Mouse (Mus musculus) limb, embryonic 15.5 days (tissue): ENCODE measurements around the gene Trim9. TPM values are rescaled to one million over a fixed set of nuclear protein-coding genes. Genes with fewer than 3 reads are reported as not detected.

ENCODE experiments used
- ATAC-seq: fragments of 200-750 bp; cut with Nextera tagmentation; 2 replicates; pipeline ENCODE4 v1.8.0; 2017; ENCODE audit warnings: low read depth, moderate TSS enrichment; ENCODE audit not compliant: insufficient number of reproducible peaks, low FRiP score, low TSS enrichment
- H3K27ac ChIP-seq: fragments of 300-500 bp; sonication (generic); 2 replicates; pipeline ENCODE4 v1.5.1; 2015; ENCODE audit warnings: moderate library complexity, mild to moderate bottlenecking, inconsistent platforms
- H3K27me3 ChIP-seq: fragments of 300-500 bp; sonication (generic); 2 replicates; pipeline ENCODE4 v1.6.1; 2015; ENCODE audit warnings: inconsistent platforms
- H3K36me3 ChIP-seq: fragments of 300-500 bp; sonication (generic); 2 replicates; pipeline ENCODE4 v1.6.1; 2015; ENCODE audit warnings: inconsistent platforms
- H3K4me1 ChIP-seq: fragments of 300-500 bp; sonication (generic); 2 replicates; pipeline ENCODE4 v1.6.1; 2015; ENCODE audit warnings: inconsistent platforms
- H3K4me2 ChIP-seq: fragments of 300-500 bp; sonication (generic); 2 replicates; pipeline ENCODE4 v1.6.1; 2015; ENCODE audit warnings: mild to moderate bottlenecking, inconsistent platforms
- H3K4me3 ChIP-seq: fragments of 300-500 bp; sonication (generic); 2 replicates; pipeline ENCODE4 v1.5.1; 2015; ENCODE audit warnings: mild to moderate bottlenecking, inconsistent platforms
- H3K9ac ChIP-seq: fragments of 300-500 bp; sonication (generic); 2 replicates; pipeline ENCODE4 v1.6.1; 2015; ENCODE audit warnings: inconsistent platforms
- H3K9me3 ChIP-seq: fragments of 300-500 bp; sonication (generic); 2 replicates; pipeline ENCODE4 v1.6.1; 2016; ENCODE audit warnings: inconsistent platforms
- WGBS: fragments of 180-500 bp; shearing (Covaris S2); methylation state at CpG from one replicate; pipeline ENCODE4 v1.1.7; 2015; 5-methylcytosine and 5-hydroxymethylcytosine counted together
- polyA plus RNA-seq: library from polyadenylated mRNA; unstranded; fragments of >200 nt; fragmentation: Nextera tagmentation; extraction: Ambion mirVana; gene quantifications from 2 replicates; pipeline ENCODE4 v1.2.1, GENCODE M21; 2015

Gene Trim9
- polyA plus RNA-seq: 0.70 and 0.73 TPM in 2 replicates

DNA sequence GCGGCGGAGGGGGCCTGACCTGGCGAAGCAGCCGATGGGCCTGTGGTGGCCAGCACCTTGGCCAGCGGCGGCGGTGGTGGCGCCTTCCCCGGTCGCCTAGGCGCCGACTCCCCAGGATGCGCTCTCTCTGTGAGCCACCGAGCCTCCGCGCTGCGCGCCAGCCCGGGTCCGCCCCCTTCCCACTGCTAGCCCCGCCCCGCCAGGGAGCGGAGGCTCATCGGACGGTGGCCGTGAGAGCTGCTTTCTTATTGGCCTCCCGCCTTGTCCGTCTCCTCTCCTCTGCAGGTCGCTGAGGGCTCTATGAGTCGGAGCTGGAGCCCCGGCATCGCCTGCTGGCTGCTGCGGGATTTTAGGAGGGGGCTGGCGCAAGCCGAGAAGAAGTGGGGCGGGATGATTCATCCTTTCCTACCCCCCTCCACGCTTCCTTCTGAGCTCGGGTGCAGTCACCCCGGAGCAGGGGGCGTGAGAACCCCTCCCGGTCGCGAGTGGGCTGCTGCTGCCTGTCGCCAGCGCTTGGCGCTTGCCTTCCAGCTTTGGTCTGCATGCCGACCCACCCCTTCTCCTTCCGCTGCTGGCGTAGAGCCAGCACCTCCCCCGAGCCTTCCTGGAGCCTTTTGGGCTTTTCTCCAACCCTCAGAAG lies at the start of gene Trim9:
Gene Trim9 (minus strand): TSS at position 413 of the 640 bp plus-strand sequence.
- no peak within 1 kb of the TSS for H3K27ac ChIP-seq

GRCm38 (mm10) chr12:70395061-70395460 lies 47.6 kb upstream of the Trim9 start:
- WGBS: 84% methylated on average over 3 of the region's 3 CpGs
- H3K27ac ChIP-seq: no peak overlapping the region
- no peaks in the 10 kb centered on the region for H3K4me1 ChIP-seq
- H3K27me3 ChIP-seq: no peaks in the 10 kb centered on the region
- H3K4me3 ChIP-seq: no peak overlapping the region
- ATAC-seq: no peak
- H3K9ac ChIP-seq: no peak overlapping the region
- no peaks in the 10 kb centered on the region for H3K36me3 ChIP-seq
- no peaks in the 10 kb centered on the region for H3K9me3 ChIP-seq
- no peak overlapping the region for H3K4me2 ChIP-seq

More for the DNA sequence above, at the start of gene Trim9:
- peaks cover 47% of the 10 kb centered on the region for H3K27me3 ChIP-seq
- H3K4me2 ChIP-seq: peak within 1 kb of the TSS; percentile 96
- peaks cover 23% of the 10 kb centered on the region for H3K4me1 ChIP-seq
- under 1% methylated on average over 49 of the region's 50 CpGs for WGBS
- peak within 1 kb of the TSS; percentile 62 for H3K4me3 ChIP-seq
- peak within 1 kb of the TSS; percentile 37 for H3K9ac ChIP-seq
- peak; percentile 97 for ATAC-seq
- H3K9me3 ChIP-seq: no peaks in the 10 kb centered on the region
- H3K36me3 ChIP-seq: no peaks in the 10 kb centered on the region

GRCm38 (mm10) chr12:70391236-70391635 lies 43.8 kb upstream of the Trim9 start:
- 88% methylated on average over 3 of the region's 3 CpGs for WGBS
- no peak overlapping the region for H3K4me2 ChIP-seq
- no peaks in the 10 kb centered on the region for H3K27me3 ChIP-seq
- no peaks in the 10 kb centered on the region for H3K9me3 ChIP-seq
- H3K36me3 ChIP-seq: no peaks in the 10 kb centered on the region
- H3K4me1 ChIP-seq: no peaks in the 10 kb centered on the region
- H3K4me3 ChIP-seq: no peak overlapping the region
- H3K27ac ChIP-seq: no peak overlapping the region
- no peak for ATAC-seq
- H3K9ac ChIP-seq: no peak overlapping the region

DNA sequence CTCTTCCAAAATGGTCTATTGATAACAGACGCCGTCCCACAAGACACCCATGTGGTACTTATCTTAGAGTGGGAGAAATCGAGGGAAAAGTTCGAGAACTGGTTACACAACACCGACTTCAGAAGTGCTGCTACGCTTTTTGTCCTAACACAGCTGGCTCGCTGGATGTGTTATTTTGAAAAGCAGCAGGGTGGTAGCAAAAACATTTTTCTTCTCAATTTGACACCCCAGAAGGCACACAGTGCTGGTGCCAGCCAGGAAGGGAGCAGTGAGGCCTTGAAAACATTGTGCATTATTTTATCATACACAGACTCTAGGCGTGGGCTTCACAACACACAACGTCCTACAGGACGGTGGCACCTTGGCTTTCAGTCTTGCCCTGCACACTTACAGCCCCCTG lies 27.6 kb upstream of the Trim9 start:
- 81% methylated on average over 10 of the region's 10 CpGs for WGBS
- Histone ChIP-seq H3K4me1 (no peaks in the 10 kb centered on the region), H3K9me3 (no peaks in the 10 kb centered on the region), H3K27ac (no peak overlapping the region), H3K4me3 (no peak overlapping the region), H3K9ac (no peak overlapping the region), H3K27me3 (no peaks in the 10 kb centered on the region), H3K4me2 (no peak overlapping the region), H3K36me3 (no peaks in the 10 kb centered on the region)
- ATAC-seq: no peak

DNA sequence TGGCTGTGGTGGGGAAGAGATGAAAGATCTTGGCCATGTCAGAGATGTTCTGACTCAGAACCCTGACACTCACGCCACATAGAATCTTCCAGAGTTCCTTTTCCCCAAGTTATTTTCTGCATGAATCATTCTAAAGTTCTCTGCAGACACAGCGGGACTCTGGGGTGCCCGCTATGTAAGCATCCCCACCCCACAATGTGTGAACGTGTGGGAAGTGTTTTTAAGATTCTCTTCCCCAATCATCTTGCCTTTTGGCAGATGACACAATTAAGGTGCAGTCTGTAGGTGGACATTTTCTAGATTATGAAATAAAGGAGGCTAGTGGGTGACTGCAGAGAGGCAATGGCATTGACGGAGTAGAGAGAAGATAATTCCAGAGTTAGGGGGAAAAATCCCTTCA lies 25.5 kb upstream of the Trim9 start:
- Histone ChIP-seq H3K4me2 (no peak overlapping the region), H3K4me3 (no peak overlapping the region), H3K9me3 (no peaks in the 10 kb centered on the region), H3K9ac (no peak overlapping the region), H3K27me3 (no peaks in the 10 kb centered on the region), H3K27ac (no peak overlapping the region), H3K4me1 (no peaks in the 10 kb centered on the region), H3K36me3 (no peaks in the 10 kb centered on the region)
- WGBS: 84% methylated on average over 5 of the region's 5 CpGs
- ATAC-seq: no peak

GRCm38 (mm10) chr12:70369348-70369747 lies 21.9 kb upstream of the Trim9 start:
- Histone ChIP-seq H3K4me1 (no peaks in the 10 kb centered on the region), H3K27ac (no peak overlapping the region), H3K4me2 (no peak overlapping the region), H3K9ac (no peak overlapping the region), H3K27me3 (no peaks in the 10 kb centered on the region), H3K36me3 (no peaks in the 10 kb centered on the region), H3K4me3 (no peak overlapping the region), H3K9me3 (no peaks in the 10 kb centered on the region)
- ATAC-seq: no peak
- 86% methylated on average over 12 of the region's 12 CpGs for WGBS

DNA sequence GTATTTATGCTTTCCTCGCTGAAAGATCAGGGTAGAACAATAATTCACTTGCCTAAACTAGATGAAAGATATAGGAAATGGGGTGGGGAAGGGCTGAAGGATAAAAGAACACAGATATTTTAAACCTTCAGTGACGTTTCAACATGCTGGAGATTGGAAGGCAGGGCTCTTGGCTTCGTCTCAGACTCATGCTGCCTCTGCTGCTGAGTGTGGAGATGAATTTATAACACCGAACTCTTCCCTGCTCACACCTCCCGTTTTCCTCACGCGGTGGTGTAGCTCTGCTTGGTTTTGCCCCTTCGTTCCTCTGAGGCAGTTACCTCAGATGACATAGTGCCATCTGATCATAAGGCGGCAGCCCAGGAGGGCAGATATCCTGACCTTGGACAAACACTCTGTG lies 21.4 kb upstream of the Trim9 start:
- no peak overlapping the region for H3K4me3 ChIP-seq
- no peak overlapping the region for H3K4me2 ChIP-seq
- no peak overlapping the region for H3K9ac ChIP-seq
- no peaks in the 10 kb centered on the region for H3K27me3 ChIP-seq
- no peak overlapping the region for H3K27ac ChIP-seq
- H3K9me3 ChIP-seq: no peaks in the 10 kb centered on the region
- H3K36me3 ChIP-seq: no peaks in the 10 kb centered on the region
- H3K4me1 ChIP-seq: no peaks in the 10 kb centered on the region
- no peak for ATAC-seq
- 80% methylated on average over 9 of the region's 9 CpGs for WGBS

- no peaks in the 10 kb centered on the region for H3K4me1 ChIP-seq
- no peak overlapping the region for H3K27ac ChIP-seq
- no peak overlapping the region for H3K9ac ChIP-seq
- no peaks in the 10 kb centered on the region for H3K27me3 ChIP-seq
- peak; percentile 69; the same call in 1 of the 2 replicates for ATAC-seq
- WGBS: 51% methylated on average over 19 of the region's 19 CpGs
- H3K4me3 ChIP-seq: no peak overlapping the region
- H3K9me3 ChIP-seq: no peaks in the 10 kb centered on the region
- no peaks in the 10 kb centered on the region for H3K36me3 ChIP-seq
- H3K4me2 ChIP-seq: no peak overlapping the region
Measured at GRCm38 (mm10) chr12:70367326-70368248, 20.2 kb upstream of the Trim9 start.

- Histone ChIP-seq H3K4me2 (no peak overlapping the region), H3K9ac (no peak overlapping the region), H3K4me1 (no peaks in the 10 kb centered on the region), H3K4me3 (no peak overlapping the region), H3K9me3 (no peaks in the 10 kb centered on the region), H3K27ac (no peak overlapping the region), H3K36me3 (no peaks in the 10 kb centered on the region), H3K27me3 (no peaks in the 10 kb centered on the region)
- WGBS: 57% methylated on average over 4 of the region's 4 CpGs
- ATAC-seq: no peak
Measured at GRCm38 (mm10) chr12:70363016-70363415, 15.6 kb upstream of the Trim9 start.

DNA sequence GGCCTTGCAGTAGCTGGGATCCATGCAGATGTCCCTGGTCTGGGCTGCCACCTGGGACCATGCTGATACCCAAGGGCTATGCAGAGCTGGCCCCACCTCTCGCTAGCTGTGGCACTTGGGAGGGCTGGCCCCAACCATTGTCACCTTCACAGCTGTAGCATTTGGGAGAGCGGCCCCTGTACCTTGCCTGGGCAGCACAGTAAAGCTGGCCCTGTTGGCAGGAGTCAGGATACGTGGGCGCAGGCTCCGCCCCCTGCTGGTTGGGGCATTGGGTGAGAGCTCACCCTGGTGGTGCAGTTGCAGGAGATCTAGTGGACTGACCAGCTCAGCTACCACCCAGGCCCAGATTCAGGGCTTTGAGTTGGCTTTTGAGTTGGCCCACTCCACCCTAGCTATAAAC lies 12.9 kb upstream of the Trim9 start:
- no peaks in the 10 kb centered on the region for H3K36me3 ChIP-seq
- no peaks in the 10 kb centered on the region for H3K27me3 ChIP-seq
- H3K9me3 ChIP-seq: no peaks in the 10 kb centered on the region
- no peaks in the 10 kb centered on the region for H3K4me1 ChIP-seq
- H3K27ac ChIP-seq: no peak overlapping the region
- no peak for ATAC-seq
- no peak overlapping the region for H3K4me2 ChIP-seq
- no peak overlapping the region for H3K9ac ChIP-seq
- 75% methylated on average over 5 of the region's 5 CpGs for WGBS
- no peak overlapping the region for H3K4me3 ChIP-seq

DNA sequence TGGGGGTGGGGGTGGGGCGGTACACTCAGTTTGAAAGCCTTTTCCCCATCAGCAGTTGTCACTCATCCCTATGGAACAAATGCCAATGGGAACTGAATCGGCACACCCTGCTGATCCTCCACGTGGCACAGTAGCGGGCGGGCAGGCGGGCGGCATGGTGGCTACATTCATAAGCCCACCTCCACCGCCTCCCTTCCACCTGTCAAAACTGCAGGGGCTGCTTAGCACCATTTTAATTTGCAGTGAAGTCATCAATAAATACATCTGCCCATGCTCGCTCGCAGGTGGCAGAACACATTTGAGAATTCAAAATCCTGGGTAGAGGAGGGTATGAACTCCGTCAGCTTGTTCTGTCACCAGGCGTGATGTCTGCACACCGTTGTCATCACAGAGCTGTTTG lies 12.0 kb upstream of the Trim9 start:
- no peak overlapping the region for H3K27ac ChIP-seq
- WGBS: 76% methylated on average over 13 of the region's 13 CpGs
- no peak for ATAC-seq

GRCm38 (mm10) chr12:70354926-70355325 lies 7.5 kb upstream of the Trim9 start:
- Histone ChIP-seq H3K36me3 (no peaks in the 10 kb centered on the region), H3K4me3 (no peak overlapping the region), H3K4me2 (no peak overlapping the region), H3K9me3 (no peaks in the 10 kb centered on the region), H3K27ac (no peak overlapping the region), H3K27me3 (no peaks in the 10 kb centered on the region), H3K4me1 (no peaks in the 10 kb centered on the region), H3K9ac (no peak overlapping the region)
- ATAC-seq: no peak
- 64% methylated on average over 8 of the region's 8 CpGs for WGBS

More for the DNA sequence above, 12.0 kb upstream of the Trim9 start:
- no peaks in the 10 kb centered on the region for H3K36me3 ChIP-seq
- no peak overlapping the region for H3K4me2 ChIP-seq
- H3K4me3 ChIP-seq: no peak overlapping the region
- no peak overlapping the region for H3K9ac ChIP-seq
- H3K4me1 ChIP-seq: no peaks in the 10 kb centered on the region
- H3K27me3 ChIP-seq: no peaks in the 10 kb centered on the region
- no peaks in the 10 kb centered on the region for H3K9me3 ChIP-seq
